Mouse (Mus musculus): ENCODE measurements around the gene Prps1l1. TPM values are rescaled to one million over a fixed set of nuclear protein-coding genes. Genes with fewer than 3 reads are reported as not detected.

Gene Prps1l1
- total and polyA plus RNA-seq, 3 experiments, result not detected

GRCm38 (mm10) chr12:34990387-34990786 lies 5.8 kb downstream of the Prps1l1 start:
- Histone ChIP-seq H3K36me3 (ENCODE audit: control insufficient read depth, insufficient read depth, low read length) (no peaks in the 10 kb centered on the region), H3K27ac (no peak overlapping the region), H3K9ac (ENCODE audit: low read depth, low read length) (no peak overlapping the region), H3K27me3 (ENCODE audit: control insufficient read depth, insufficient read depth, low read length) (no peaks in the 10 kb centered on the region), H3K4me3 (no peak overlapping the region), H3K4me1 (ENCODE audit: control insufficient read depth, insufficient read depth, low read length) (no peaks in the 10 kb centered on the region), H3K79me2 (replicated peaks; ENCODE audit: control insufficient read depth, insufficient read depth, low read length) (no peaks in the 10 kb centered on the region)
- 84% methylated on average over 4 of the region's 4 CpGs for WGBS
- DNase-seq, result no peak
- intact Hi-C loops (cut with DNase I), result no loop called here
- TF ChIP-seq EP300 (IDR thresholded peaks at IDR 0.05; ENCODE audit: insufficient read depth, low read depth, low read length), result no peak
- TF ChIP-seq CTCF (IDR thresholded peaks at IDR 0.05), result no peak
- TF ChIP-seq POLR2A (IDR thresholded peaks at IDR 0.05; ENCODE audit: insufficient read depth, low read depth, low read length), result no peak

- H3K27ac ChIP-seq, result no peak overlapping the region
- no peak overlapping the region for H3K9ac ChIP-seq (ENCODE audit: low read depth, low read length)
- no peaks in the 10 kb centered on the region for H3K36me3 ChIP-seq (ENCODE audit: control insufficient read depth, insufficient read depth, low read length)
- no peak overlapping the region for H3K4me3 ChIP-seq
- TF ChIP-seq CTCF (IDR thresholded peaks at IDR 0.05), result no peak
- TF ChIP-seq EP300 (IDR thresholded peaks at IDR 0.05; ENCODE audit: insufficient read depth, low read depth, low read length), result no peak
- no peak for TF ChIP-seq POLR2A (IDR thresholded peaks at IDR 0.05; ENCODE audit: insufficient read depth, low read depth, low read length)
- intact Hi-C loops (cut with DNase I), result no loop called here
- H3K4me1 ChIP-seq (ENCODE audit: control insufficient read depth, insufficient read depth, low read length), result no peaks in the 10 kb centered on the region
- WGBS, result 76% methylated on average over 2 of the region's 2 CpGs
- H3K27me3 ChIP-seq (ENCODE audit: control insufficient read depth, insufficient read depth, low read length), result no peaks in the 10 kb centered on the region
- no peaks in the 10 kb centered on the region for H3K79me2 ChIP-seq (replicated peaks; ENCODE audit: control insufficient read depth, insufficient read depth, low read length)
- no peak for DNase-seq
These were observed 7.3 kb downstream of the Prps1l1 start for GRCm38 (mm10) chr12:34991900-34992299.

- no peaks in the 10 kb centered on the region for H3K4me1 ChIP-seq (ENCODE audit: control insufficient read depth, insufficient read depth, low read length)
- H3K4me3 ChIP-seq, result no peak overlapping the region
- no peak for DNase-seq
- no peak overlapping the region for H3K27ac ChIP-seq
- intact Hi-C loops (cut with DNase I), result no loop called here
- no peaks in the 10 kb centered on the region for H3K36me3 ChIP-seq (ENCODE audit: control insufficient read depth, insufficient read depth, low read length)
- no peaks in the 10 kb centered on the region for H3K79me2 ChIP-seq (replicated peaks; ENCODE audit: control insufficient read depth, insufficient read depth, low read length)
- no peak for TF ChIP-seq POLR2A (IDR thresholded peaks at IDR 0.05; ENCODE audit: insufficient read depth, low read depth, low read length)
- TF ChIP-seq CTCF (IDR thresholded peaks at IDR 0.05), result no peak
- TF ChIP-seq EP300 (IDR thresholded peaks at IDR 0.05; ENCODE audit: insufficient read depth, low read depth, low read length), result no peak
- WGBS, result 84% methylated on average over 3 of the region's 3 CpGs
- no peak overlapping the region for H3K9ac ChIP-seq (ENCODE audit: low read depth, low read length)
- H3K27me3 ChIP-seq (ENCODE audit: control insufficient read depth, insufficient read depth, low read length), result no peaks in the 10 kb centered on the region
These were observed 13.1 kb downstream of the Prps1l1 start for GRCm38 (mm10) chr12:34997597-34998182.

GRCm38 (mm10) chr12:34998778-34999467 lies 14.4 kb downstream of the Prps1l1 start:
- intact Hi-C loops (cut with DNase I), result no loop called here

GRCm38 (mm10) chr12:35000323-35000722 lies 15.8 kb downstream of the Prps1l1 start:
- no peaks in the 10 kb centered on the region for H3K4me1 ChIP-seq (ENCODE audit: control insufficient read depth, insufficient read depth, low read length)
- H3K79me2 ChIP-seq (replicated peaks; ENCODE audit: control insufficient read depth, insufficient read depth, low read length), result no peaks in the 10 kb centered on the region
- H3K27me3 ChIP-seq (ENCODE audit: control insufficient read depth, insufficient read depth, low read length), result no peaks in the 10 kb centered on the region
- H3K9ac ChIP-seq (ENCODE audit: low read depth, low read length), result no peak overlapping the region
- WGBS, result 40% methylated on average over 4 of the region's 4 CpGs
- no peak overlapping the region for H3K4me3 ChIP-seq
- intact Hi-C loops (cut with DNase I), result no loop called here
- no peak for TF ChIP-seq POLR2A (IDR thresholded peaks at IDR 0.05; ENCODE audit: insufficient read depth, low read depth, low read length)
- TF ChIP-seq EP300 (IDR thresholded peaks at IDR 0.05; ENCODE audit: insufficient read depth, low read depth, low read length), result no peak
- TF ChIP-seq CTCF (IDR thresholded peaks at IDR 0.05), result no peak
- no peaks in the 10 kb centered on the region for H3K36me3 ChIP-seq (ENCODE audit: control insufficient read depth, insufficient read depth, low read length)
- no peak for DNase-seq
- H3K27ac ChIP-seq, result no peak overlapping the region

More at GRCm38 (mm10) chr12:34998778-34999467, 14.4 kb downstream of the Prps1l1 start:
- no peaks in the 10 kb centered on the region for H3K36me3 ChIP-seq (ENCODE audit: control insufficient read depth, insufficient read depth, low read length)
- no peaks in the 10 kb centered on the region for H3K79me2 ChIP-seq (replicated peaks; ENCODE audit: control insufficient read depth, insufficient read depth, low read length)
- no peaks in the 10 kb centered on the region for H3K4me1 ChIP-seq (ENCODE audit: control insufficient read depth, insufficient read depth, low read length)
- TF ChIP-seq POLR2A (IDR thresholded peaks at IDR 0.05; ENCODE audit: insufficient read depth, low read depth, low read length), result no peak
- TF ChIP-seq CTCF (IDR thresholded peaks at IDR 0.05), result no peak
- no peak for TF ChIP-seq EP300 (IDR thresholded peaks at IDR 0.05; ENCODE audit: insufficient read depth, low read depth, low read length)
- no peak overlapping the region for H3K4me3 ChIP-seq
- no peaks in the 10 kb centered on the region for H3K27me3 ChIP-seq (ENCODE audit: control insufficient read depth, insufficient read depth, low read length)
- H3K27ac ChIP-seq, result no peak overlapping the region
- H3K9ac ChIP-seq (ENCODE audit: low read depth, low read length), result no peak overlapping the region
- DNase-seq, result no peak
- 83% methylated on average over 12 of the region's 12 CpGs for WGBS

GRCm38 (mm10) chr12:35005748-35006147 lies 21.2 kb downstream of the Prps1l1 start:
- Histone ChIP-seq H3K27ac (no peak overlapping the region), H3K36me3 (ENCODE audit: control insufficient read depth, insufficient read depth, low read length) (no peaks in the 10 kb centered on the region), H3K9ac (ENCODE audit: low read depth, low read length) (no peak overlapping the region), H3K79me2 (replicated peaks; ENCODE audit: control insufficient read depth, insufficient read depth, low read length) (no peaks in the 10 kb centered on the region), H3K27me3 (ENCODE audit: control insufficient read depth, insufficient read depth, low read length) (no peaks in the 10 kb centered on the region), H3K4me3 (no peak overlapping the region), H3K4me1 (ENCODE audit: control insufficient read depth, insufficient read depth, low read length) (no peaks in the 10 kb centered on the region)
- no peak for DNase-seq
- intact Hi-C loops (cut with DNase I), result no loop called here
- no peak for TF ChIP-seq CTCF (IDR thresholded peaks at IDR 0.05)
- no peak for TF ChIP-seq EP300 (IDR thresholded peaks at IDR 0.05; ENCODE audit: insufficient read depth, low read depth, low read length)
- no peak for TF ChIP-seq POLR2A (IDR thresholded peaks at IDR 0.05; ENCODE audit: insufficient read depth, low read depth, low read length)
